In genomic region chr2:170275687-170276086, GRCm38 (mm10) we compare ENCODE assay signal across 23 mouse cellular contexts.
DNase-seq lines count a peak whose midpoint lies in the region; ATAC-seq lines count a peak whose summit lies in the region.
"Had no signal": no experiment of that assay in that cellular context is flagged by ENCODE, and none has a peak within 500 bp of the region (broad histone marks: within the 10 kb centered on the region; RNA-seq: fewer than 3 reads in every experiment).

No protein-coding gene starts in this region.

- no peak overlapping the region for H3K9ac ChIP-seq in kidney, embryonic 16.5 days (replicated peaks; ENCODE audit: low read length)
- H3K9ac ChIP-seq: forebrain, embryonic 13.5 days; hindbrain, embryonic 14.5 days had no signal

- peak overlapping the region; percentile 41; the same call in 1 of the 2 replicates for H3K27ac ChIP-seq in kidney, embryonic 16.5 days (ENCODE audit: low read length)
- H3K27ac ChIP-seq: forebrain, embryonic 10.5 days; forebrain, embryonic 13.5 days; gastrocnemius, adult 2 months; hindbrain, embryonic 14.5 days had no signal

- H3K27me3 ChIP-seq in kidney, embryonic 16.5 days (ENCODE audit: insufficient read depth, low read length) = no peaks in the 10 kb centered on the region
- H3K27me3 ChIP-seq: forebrain, embryonic 13.5 days had no signal

- peaks cover 5% of the 10 kb centered on the region; the same call in 1 of the 2 replicates for H3K4me1 ChIP-seq in kidney, embryonic 16.5 days (ENCODE audit: insufficient read depth, low read length)
- H3K4me1 ChIP-seq: forebrain, embryonic 13.5 days had no signal

- H3K4me2 ChIP-seq in kidney, embryonic 16.5 days (replicated peaks; ENCODE audit: low read depth, low read length) = no peak overlapping the region
- H3K4me2 ChIP-seq: forebrain, embryonic 13.5 days; heart, embryonic 11.5 days; hindbrain, embryonic 14.5 days had no signal

- intact Hi-C loops in heart, postnatal 14 days (cut with DNase I) = no loop called here
- intact Hi-C loops in gastrocnemius, postnatal 36 days (cut with DNase I) = loop anchor here (5.0 kb wide), 1 partner anchor 268 kb away; no protein-coding TSS in a partner anchor

- WGBS in kidney, embryonic 16.5 days = 66% methylated on average over 4 of the region's 4 CpGs

- H3K4me3 ChIP-seq in kidney, embryonic 16.5 days (ENCODE audit: low read length) = no peak overlapping the region
- H3K4me3 ChIP-seq: forebrain, embryonic 10.5 days; forebrain, embryonic 13.5 days; gastrocnemius, adult 2 months had no signal

- no peak for DNase-seq in kidney, postnatal 25 days
- DNase-seq in 416B (ENCODE audit: low read depth) = peak; percentile 47
- peak; percentile 78 for DNase-seq in Muller cell, postnatal 12 days (ENCODE audit: inconsistent ontology term)
- DNase-seq in heart, postnatal 14 days = no peak
- no peak for DNase-seq in gastrocnemius, postnatal 36 days
- DNase-seq in layer of hippocampus, postnatal 25 days (ENCODE audit: extremely low spot score in 1 of 2, low spot score in 1 of 2) = no peak
- DNase-seq: adrenal gland, postnatal 10 days; adrenal gland, postnatal 36 days; B cell, adult 2 months; cerebellum, adult 18-20 months; cerebellum, adult 9-10 months; cerebellum, postnatal 14 days; gastrocnemius, adult 2 months; gastrocnemius, postnatal 14 days; heart, adult 11 months; heart, postnatal 36 days had no signal

- H3K36me3 ChIP-seq in kidney, embryonic 16.5 days (ENCODE audit: insufficient read depth, low read length) = no peaks in the 10 kb centered on the region
- H3K36me3 ChIP-seq: forebrain, embryonic 10.5 days had no signal

- peaks cover 5% of the 10 kb centered on the region; the same call in 1 of the 2 replicates for H3K9me3 ChIP-seq in kidney, embryonic 16.5 days (ENCODE audit: low read length)
- H3K9me3 ChIP-seq: forebrain, embryonic 10.5 days; forebrain, embryonic 13.5 days had no signal

- ATAC-seq in kidney, embryonic 16.5 days (ENCODE audit: low FRiP score, low TSS enrichment) = no peak
- peak; percentile 20; the same call in 1 of the 2 replicates for ATAC-seq in megakaryocyte progenitor cell, adult 5-6 weeks (replicated peaks; ENCODE audit: poor library complexity)
- ATAC-seq: forebrain, embryonic 13.5 days; forebrain, embryonic 16.5 days had no signal

Comparison
In these comparisons a context has a peak if more than half of its experiments do, and no peak if none do; other contexts are left out.
1. DNase-seq: peak in 416B (single experiment) and Muller cell, postnatal 12 days (single experiment); none in kidney, postnatal 25 days (0 of 2), heart, postnatal 14 days (0 of 2), gastrocnemius, postnatal 36 days (0 of 2) and layer of hippocampus, postnatal 25 days (0 of 2).